ENCODE assay signal across 17 mouse cellular contexts in the genomic region with DNA sequence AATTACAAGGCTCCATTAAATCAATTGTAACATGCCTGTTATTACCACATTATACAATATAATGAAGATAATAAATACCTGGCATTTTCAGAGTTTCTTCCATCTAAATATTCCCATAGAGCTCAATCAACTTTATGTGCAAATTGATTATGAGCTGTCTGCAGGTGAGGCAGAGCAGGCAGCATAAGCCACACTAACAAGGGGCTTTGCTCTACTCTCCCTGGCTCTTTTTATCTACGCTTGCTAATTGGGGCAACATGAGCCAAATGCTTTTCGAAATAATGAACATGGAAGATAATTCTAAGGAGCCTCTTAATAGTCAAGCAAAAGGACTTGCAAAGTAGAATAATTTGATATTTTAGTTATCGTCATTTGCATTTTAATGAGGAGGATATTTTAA.
"Had no signal": no experiment of that assay in that cellular context is flagged by ENCODE, and none has a peak within 500 bp of the region (broad histone marks: within the 10 kb centered on the region; RNA-seq: fewer than 3 reads in every experiment).

No protein-coding gene starts in this region.

- H3K4me2 ChIP-seq: liver, embryonic 13.5 days; midbrain, embryonic 12.5 days; stomach, embryonic 15.5 days had no signal

- H3K27me3 ChIP-seq: liver, embryonic 13.5 days; midbrain, embryonic 12.5 days; stomach, embryonic 15.5 days had no signal

- H3K9me3 ChIP-seq: midbrain, embryonic 12.5 days; stomach, embryonic 15.5 days had no signal

- DNase-seq: kidney, adult 2 months; kidney, postnatal 25 days; layer of hippocampus, postnatal 36 days; liver, embryonic 13.5 days; lung, adult 2 months; lung, postnatal 14 days; lung, postnatal 4 days; retina, postnatal 1 day; right cerebral cortex, postnatal 25 days; spleen, adult 18-20 months; thymus, postnatal 25 days had no signal

- H3K4me3 ChIP-seq: left cerebral cortex, adult 2 months; liver, embryonic 13.5 days; midbrain, embryonic 12.5 days; myocyte; stomach, embryonic 15.5 days had no signal

- H3K27ac ChIP-seq: kidney, postnatal 0 days; left cerebral cortex, adult 2 months; liver, embryonic 13.5 days; midbrain, embryonic 12.5 days; stomach, embryonic 15.5 days had no signal

- H3K4me1 ChIP-seq: liver, embryonic 13.5 days; midbrain, embryonic 12.5 days; stomach, embryonic 15.5 days had no signal

- H3K9ac ChIP-seq: liver, embryonic 13.5 days; midbrain, embryonic 12.5 days; stomach, embryonic 15.5 days had no signal

- H3K36me3 ChIP-seq: liver, embryonic 13.5 days; midbrain, embryonic 12.5 days; stomach, embryonic 15.5 days had no signal

- ATAC-seq: intestine, postnatal 0 days had no signal
